In genomic region chr7:142001597-142002340, GRCm38 (mm10) we compare ENCODE assay signal across 10 mouse cellular contexts. TPM values are rescaled to one million over a fixed set of nuclear protein-coding genes. Genes with fewer than 3 reads are reported as not detected.
A peak's percentile ranks its signal among the peaks of the same experiment; 100 is the strongest.
DNase-seq lines count a peak whose midpoint lies in the region; ATAC-seq and TF ChIP-seq lines count a peak whose summit lies in the region.
"Had no signal": no experiment of that assay in that cellular context is flagged by ENCODE, and none has a peak within 500 bp of the region (broad histone marks: within the 10 kb centered on the region; RNA-seq: fewer than 3 reads in every experiment).

No protein-coding gene starts in this region.

- no peak overlapping the region for H3K27ac ChIP-seq in lung, embryonic 16.5 days (ENCODE audit: low read length)
- H3K27ac ChIP-seq in forebrain, embryonic 14.5 days (ENCODE audit: low read depth, low read length): 0 out of 2 replicates have a peak overlapping the region, but pooled peaks have one; percentile 9
- no peak overlapping the region for H3K27ac ChIP-seq in lung, postnatal 0 days (ENCODE audit: low read length)
- H3K27ac ChIP-seq: heart, embryonic 15.5 days had no signal

- no peak for TF ChIP-seq CTCF in lung, postnatal 0 days (IDR thresholded peaks at IDR 0.05)

- H3K4me2 ChIP-seq in lung, embryonic 16.5 days (ENCODE audit: low read depth, low read length): no peak overlapping the region
- H3K4me2 ChIP-seq in forebrain, embryonic 14.5 days (ENCODE audit: low read length): no peak overlapping the region
- no peak overlapping the region for H3K4me2 ChIP-seq in lung, postnatal 0 days (replicated peaks; ENCODE audit: low read depth, low read length)
- H3K4me2 ChIP-seq: heart, embryonic 15.5 days; lung, embryonic 14.5 days had no signal

- 69% methylated on average over 22 of the region's 22 CpGs for WGBS in lung, embryonic 16.5 days
- 60% methylated on average over 22 of the region's 22 CpGs for WGBS in forebrain, embryonic 14.5 days
- WGBS in lung, postnatal 0 days: 76% methylated on average over 22 of the region's 22 CpGs

- peak; percentile 83 to 84 for DNase-seq in cerebellum, postnatal 10 days
- DNase-seq in cerebellum, postnatal 36 days: no peak
- no peak for DNase-seq in lung, postnatal 25 days (ENCODE audit: low spot score)
- no peak for DNase-seq in forebrain, embryonic 14.5 days (ENCODE audit: low spot score)
- DNase-seq in lung, postnatal 0 days (ENCODE audit: low spot score): no peak
- no peak for DNase-seq in heart, adult 9 months (ENCODE audit: low spot score in 2 of 2)
- no peak for DNase-seq in heart, adult 11 months
- DNase-seq: lung, embryonic 14.5 days had no signal

- H3K27me3 ChIP-seq in lung, embryonic 16.5 days (ENCODE audit: control insufficient read depth, insufficient read depth, low read depth, low read length): no peaks in the 10 kb centered on the region
- H3K27me3 ChIP-seq in forebrain, embryonic 14.5 days (replicated peaks; ENCODE audit: control insufficient read depth, insufficient read depth, low read length): no peaks in the 10 kb centered on the region
- H3K27me3 ChIP-seq in lung, postnatal 0 days (replicated peaks; ENCODE audit: insufficient read depth, low read length): no peaks in the 10 kb centered on the region
- H3K27me3 ChIP-seq: heart, embryonic 15.5 days had no signal

- peak; percentile 29; the same call in 1 of the 2 replicates for ATAC-seq in lung, embryonic 16.5 days (ENCODE audit: low read depth)
- ATAC-seq in forebrain, embryonic 14.5 days: peak; percentile 28; the same call in 1 of the 2 replicates
- peak; percentile 39 for ATAC-seq in lung, postnatal 0 days

- no peak for TF ChIP-seq EP300 in lung, postnatal 0 days (IDR thresholded peaks at IDR 0.05)

- H3K36me3 ChIP-seq in lung, embryonic 16.5 days (ENCODE audit: control insufficient read depth, insufficient read depth, low read length): no peaks in the 10 kb centered on the region
- H3K36me3 ChIP-seq in forebrain, embryonic 14.5 days (ENCODE audit: control insufficient read depth, insufficient read depth, low read length): peaks cover 88% of the 10 kb centered on the region
- H3K36me3 ChIP-seq in lung, postnatal 0 days (ENCODE audit: insufficient read depth, low read length): no peaks in the 10 kb centered on the region
- H3K36me3 ChIP-seq: heart, embryonic 15.5 days had no signal

- no peak overlapping the region for H3K9ac ChIP-seq in lung, embryonic 16.5 days (ENCODE audit: low read length)
- H3K9ac ChIP-seq in forebrain, embryonic 14.5 days (ENCODE audit: low read length): no peak overlapping the region
- H3K9ac ChIP-seq in lung, postnatal 0 days (replicated peaks; ENCODE audit: low read depth): no peak overlapping the region
- H3K9ac ChIP-seq: heart, embryonic 15.5 days; lung, embryonic 14.5 days had no signal

- no peaks in the 10 kb centered on the region for H3K9me3 ChIP-seq in lung, embryonic 16.5 days (ENCODE audit: control insufficient read depth, low read length)
- no peaks in the 10 kb centered on the region for H3K9me3 ChIP-seq in forebrain, embryonic 14.5 days (replicated peaks; ENCODE audit: control insufficient read depth, low read length)
- H3K9me3 ChIP-seq in lung, postnatal 0 days (ENCODE audit: low read length): no peaks in the 10 kb centered on the region
- H3K9me3 ChIP-seq: heart, embryonic 15.5 days had no signal

- H3K4me3 ChIP-seq in lung, embryonic 16.5 days (ENCODE audit: low read length): no peak overlapping the region
- H3K4me3 ChIP-seq in forebrain, embryonic 14.5 days (ENCODE audit: low read depth, low read length): no peak overlapping the region
- H3K4me3 ChIP-seq in lung, postnatal 0 days (ENCODE audit: low read depth, low read length): no peak overlapping the region
- H3K4me3 ChIP-seq: heart, embryonic 15.5 days had no signal

- no peaks in the 10 kb centered on the region for H3K4me1 ChIP-seq in lung, embryonic 16.5 days (replicated peaks; ENCODE audit: control insufficient read depth, insufficient read depth, low read length)
- no peaks in the 10 kb centered on the region for H3K4me1 ChIP-seq in forebrain, embryonic 14.5 days (ENCODE audit: control insufficient read depth, insufficient read depth, low read length)
- no peaks in the 10 kb centered on the region for H3K4me1 ChIP-seq in lung, postnatal 0 days (ENCODE audit: insufficient read depth, low read depth, low read length)
- H3K4me1 ChIP-seq: heart, embryonic 15.5 days had no signal

RNA-seq across cellular contexts. Expression of gene Brsk2, which starts 52.2 kb away (rescaled TPM):
- polyA plus RNA-seq in lung, embryonic 16.5 days (2015; fragmentation: Nextera tagmentation; extraction: Ambion mirVana): 0.59 and 0.60 TPM in 2 replicates
- polyA plus RNA-seq in forebrain, embryonic 14.5 days (2014; fragmentation: Nextera tagmentation; extraction: Ambion mirVana): 20.8 and 21.7 TPM in 2 replicates
- polyA plus RNA-seq in lung, postnatal 0 days (2015; fragmentation: Nextera tagmentation; extraction: Ambion mirVana): 0.39 and 0.88 TPM in 2 replicates

RNA-seq across cellular contexts. Expression of gene Mob2, which starts 59.1 kb away (rescaled TPM):
- polyA plus RNA-seq in lung, embryonic 16.5 days (2015; fragmentation: Nextera tagmentation; extraction: Ambion mirVana): 76.3 and 83.9 TPM in 2 replicates
- polyA plus RNA-seq in forebrain, embryonic 14.5 days (2014; fragmentation: Nextera tagmentation; extraction: Ambion mirVana): 53.6 and 57.9 TPM in 2 replicates
- 85.9 and 104 TPM in 2 replicates for polyA plus RNA-seq in lung, postnatal 0 days (2015; fragmentation: Nextera tagmentation; extraction: Ambion mirVana)

Comparison
In these comparisons a context has a peak if more than half of its experiments do, and no peak if none do; other contexts are left out.
1. DNase-seq: peak in cerebellum, postnatal 10 days (2 of 2); none in cerebellum, postnatal 36 days (0 of 2), lung, postnatal 25 days (single experiment), forebrain, embryonic 14.5 days (single experiment), lung, postnatal 0 days (single experiment), heart, adult 9 months (0 of 2) and heart, adult 11 months (single experiment).
2. RNA of gene Brsk2, which starts 52.2 kb away (polyA plus RNA-seq): 20.8 to 21.7 TPM in forebrain, embryonic 14.5 days; 0.59 to 0.60 TPM in lung, embryonic 16.5 days and 0.39 to 0.88 TPM in lung, postnatal 0 days; every median in the first group is over 10 times any median in the second.
3. Peak in every context shown above with its lines, with median percentiles within 50 percentile points of each other: ATAC-seq.